Mouse (Mus musculus) spleen, postnatal 36 days (tissue): Measurements from ENCODE around the gene Spg11.

Experiments
- DNase-seq, 2 experiments: peaks; one replicate each; pipeline ENCODE4 v3.0.0; 2022; ENCODE audit warnings: low spot score in 2 of 2, mixed read lengths in 1 of 2

Spg11 gene

GRCm38 (mm10) chr2:122065200-122065969 lies 52.8 kb downstream of the Spg11 start:
- no peak for DNase-seq

DNA sequence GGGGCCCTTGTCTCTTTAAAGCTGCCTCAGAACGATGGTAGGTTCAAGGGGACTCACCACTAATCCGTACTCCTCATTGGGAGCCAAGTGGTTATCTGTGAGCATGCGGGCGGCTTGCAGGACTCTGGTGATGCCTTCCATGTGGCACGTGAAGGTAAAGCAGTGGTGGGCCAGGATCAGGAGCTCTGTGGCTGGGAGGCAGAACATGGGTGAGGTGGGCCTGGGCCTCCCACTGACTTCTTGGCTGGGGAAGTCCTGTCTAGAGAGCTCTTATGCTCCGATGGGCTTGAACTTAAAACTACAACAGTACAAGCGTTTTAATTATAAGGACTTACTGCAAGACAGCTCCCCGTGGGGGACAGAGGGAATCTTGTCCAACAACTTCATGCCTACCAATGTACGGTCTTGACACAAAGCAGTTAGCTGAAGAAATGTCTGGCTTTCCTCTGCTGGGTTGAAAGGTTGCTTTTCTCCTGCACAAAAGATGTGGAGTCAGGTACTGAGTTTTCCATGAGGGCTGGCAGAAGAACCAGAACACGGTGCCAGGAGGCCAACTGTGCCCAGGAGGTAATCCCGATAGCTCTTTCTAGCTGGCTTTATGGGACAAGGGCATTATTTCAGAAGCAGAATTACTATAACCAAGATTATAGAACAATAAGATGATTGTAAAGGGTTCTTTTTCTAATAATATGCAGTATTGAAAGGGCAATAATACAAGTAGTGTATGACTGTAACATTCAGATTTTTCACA lies 58.6 kb downstream of the Spg11 start:
- DNase-seq: no peak

GRCm38 (mm10) chr2:122043926-122044325 lies 74.3 kb downstream of the Spg11 start:
- no peak for DNase-seq

DNA sequence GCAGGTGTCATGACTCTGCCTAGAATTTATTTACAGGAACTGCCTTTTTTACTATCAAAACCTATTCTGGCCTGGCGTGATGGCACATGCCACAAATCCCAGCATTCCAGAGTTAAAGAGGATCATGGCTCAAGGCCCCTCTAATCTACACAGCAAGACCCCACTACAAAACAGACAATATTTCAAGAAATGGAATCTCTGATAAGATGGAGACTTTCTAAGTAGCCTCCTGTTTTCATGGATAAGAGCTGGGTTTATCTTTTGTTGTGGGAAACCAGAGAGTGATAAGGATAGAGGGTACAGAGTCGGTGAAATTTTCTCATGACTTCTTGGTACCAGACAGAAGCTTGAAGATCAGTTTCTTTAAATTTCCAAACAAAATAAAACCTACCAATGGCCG lies 82.1 kb downstream of the Spg11 start:
- no peak for DNase-seq

- no peak for DNase-seq
Measured at GRCm38 (mm10) chr2:122031970-122032369, 86.2 kb downstream of the Spg11 start.

- DNase-seq: peak; percentile 26 to 33
Measured at GRCm38 (mm10) chr2:122028756-122029700, 89.2 kb downstream of the Spg11 start.

DNA sequence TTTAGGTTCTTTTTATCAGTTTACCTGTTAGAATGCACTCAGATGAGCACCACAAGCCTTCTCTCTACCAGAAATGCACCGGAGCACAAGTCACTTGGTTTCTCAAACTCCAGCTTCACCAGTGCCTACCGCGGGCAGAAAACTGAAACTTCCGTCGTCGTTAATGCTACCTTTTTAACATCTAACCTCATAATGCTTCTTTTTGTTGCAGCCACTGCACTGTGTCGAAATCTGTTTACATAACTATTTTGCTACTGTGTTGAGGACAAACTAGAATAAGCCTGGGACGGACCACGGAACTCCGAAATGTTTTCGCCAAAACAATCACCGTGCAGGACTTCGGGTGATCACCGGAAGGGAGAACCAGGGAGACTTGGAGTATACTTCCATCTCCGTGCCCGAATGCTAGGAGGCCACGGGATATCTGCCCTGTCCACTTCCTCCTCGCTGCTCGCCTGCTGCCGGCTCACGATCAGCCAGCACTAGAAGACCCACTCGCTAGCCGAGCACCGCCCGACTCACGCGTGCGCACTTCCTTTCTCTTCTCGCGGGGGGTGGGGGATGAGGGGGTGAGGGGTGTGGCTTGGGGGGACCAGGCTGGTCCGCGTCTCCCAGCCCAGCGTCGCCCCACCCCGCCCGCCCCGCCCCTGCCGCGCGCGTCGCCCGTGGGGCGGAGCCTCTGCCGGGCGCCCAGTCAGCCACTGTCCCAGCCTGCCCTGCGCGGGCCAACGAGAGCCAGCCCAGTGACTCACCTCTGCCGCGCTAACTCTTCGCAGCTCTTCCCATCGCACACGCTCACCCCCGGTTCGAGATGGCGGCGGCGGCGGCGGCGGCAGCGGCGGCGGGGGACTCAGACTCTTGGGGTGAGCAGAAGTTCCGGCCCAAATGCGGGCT lies 90.1 kb downstream of the Spg11 start, which contains the start of gene Eif3j1:
TSS of gene Eif3j1 (plus strand) at position 685 of the 894 bp plus-strand sequence.
- peak; percentile 90 to 93 for DNase-seq

DNA sequence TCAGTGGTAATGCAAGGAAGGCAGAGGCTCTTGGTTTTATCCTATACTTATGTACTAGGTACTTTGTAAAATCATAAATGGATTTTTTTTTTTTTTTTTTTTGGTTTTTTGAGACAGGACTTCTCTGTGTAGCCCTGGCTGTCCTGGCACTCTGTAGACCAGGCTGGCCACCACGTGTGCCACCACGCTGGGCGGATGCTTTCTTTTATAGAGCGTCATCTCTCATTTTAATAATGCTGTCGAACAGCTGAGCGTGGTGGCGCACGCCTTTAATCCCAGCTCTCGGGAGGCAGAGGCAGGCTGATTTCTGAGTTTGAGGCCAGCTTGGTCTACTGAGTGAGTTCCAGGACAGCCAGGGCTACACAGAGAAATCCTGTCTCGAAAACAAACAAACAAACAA lies 91.1 kb downstream of the Spg11 start:
- peak in 1 of 2 experiments; percentile 6 for DNase-seq

DNA sequence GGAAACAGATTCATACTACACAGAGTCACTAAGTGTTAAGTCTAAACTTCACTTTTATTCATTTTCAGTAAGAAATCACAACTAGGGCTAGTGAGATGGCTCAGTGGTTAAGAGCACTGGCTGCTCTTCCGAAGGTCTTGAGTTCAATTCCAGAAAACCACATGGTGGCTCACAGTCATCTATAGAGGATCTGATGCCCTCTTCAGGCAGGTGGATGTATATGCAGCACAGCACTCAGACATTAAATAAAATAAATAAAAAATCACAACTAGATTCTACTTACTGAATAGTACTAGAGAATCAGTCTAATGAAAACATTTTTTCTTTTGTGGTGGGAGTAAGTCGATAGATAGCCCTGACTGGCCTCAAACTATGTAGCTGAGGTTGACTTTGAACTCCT lies 95.9 kb downstream of the Spg11 start:
- DNase-seq: no peak

DNA sequence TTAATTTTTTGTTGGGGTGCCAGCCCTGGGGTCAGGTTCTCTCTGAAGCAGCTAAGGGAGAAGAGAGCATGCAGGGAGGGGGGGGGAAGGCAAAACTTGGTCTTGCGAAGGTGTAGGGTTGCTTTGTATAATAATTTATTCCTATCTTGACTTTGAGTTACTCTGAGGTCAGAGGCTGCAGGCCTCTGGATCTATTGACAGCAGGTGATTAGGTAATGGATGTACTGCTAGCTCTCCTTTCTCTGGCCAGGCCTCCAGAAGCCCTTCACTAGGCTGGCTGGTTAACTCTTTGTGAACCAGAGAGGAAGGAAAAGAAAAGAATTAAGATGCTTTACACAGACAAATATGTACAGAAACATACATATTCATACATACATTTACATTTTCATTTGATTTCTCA lies 99.5 kb downstream of the Spg11 start:
- no peak for DNase-seq

DNA sequence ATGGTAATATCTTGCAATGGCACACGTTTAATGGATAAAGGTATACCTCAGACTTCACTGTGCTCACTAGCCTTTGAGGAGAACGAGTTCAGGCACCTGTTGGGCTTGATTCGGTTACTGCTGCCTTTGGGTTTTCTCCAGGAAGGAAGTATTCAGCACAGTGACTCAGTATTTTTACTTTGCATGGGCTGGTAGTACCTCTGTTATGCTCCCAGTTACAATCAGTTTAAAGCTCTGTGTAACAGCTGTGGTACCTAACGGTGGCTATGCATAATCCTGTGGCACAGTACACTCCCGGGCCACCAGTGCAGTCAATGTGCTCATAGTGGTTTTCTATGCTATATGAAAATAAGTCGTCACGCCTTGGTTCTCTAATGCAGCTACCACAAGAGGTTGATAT lies 106.7 kb downstream of the Spg11 start:
- no peak for DNase-seq

GRCm38 (mm10) chr2:122008832-122009231 lies 109.4 kb downstream of the Spg11 start:
- no peak for DNase-seq
